Mouse (Mus musculus): ENCODE data around the gene Cox17.

The Cox17 gene

DNA sequence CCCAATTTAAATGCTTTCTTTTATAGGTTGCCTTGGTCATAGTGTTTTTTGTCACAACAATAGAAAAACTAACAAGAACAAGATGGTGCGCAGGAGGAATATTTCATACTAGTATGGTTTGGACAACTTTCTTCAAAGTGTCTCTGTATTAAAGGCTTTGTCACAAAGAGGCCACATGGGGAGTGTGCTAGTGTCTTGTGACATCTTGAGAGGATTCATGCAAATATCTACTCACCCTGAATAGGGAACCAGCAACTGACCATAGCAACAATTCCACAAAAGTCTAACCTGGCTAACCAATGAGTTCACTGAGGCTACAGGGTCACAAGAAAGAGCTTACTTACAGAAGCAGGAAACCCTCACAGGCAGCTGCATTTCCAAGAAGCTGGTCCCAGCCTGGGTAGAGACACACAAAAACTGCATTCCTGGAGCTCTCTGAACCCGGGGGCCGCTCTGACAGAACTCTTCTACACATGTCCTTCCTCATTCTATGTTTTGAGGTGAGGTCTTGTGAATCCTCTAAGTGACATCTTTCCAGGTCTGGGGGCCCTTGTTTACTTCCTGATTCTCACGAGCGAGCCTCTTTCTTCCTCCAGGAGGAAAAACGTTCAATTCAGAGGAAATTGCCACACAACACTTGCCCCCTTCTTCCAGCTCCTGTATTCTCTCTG lies 48.4 kb downstream of the Cox17 start:
- DNase-seq (ENCODE audit: low spot score): no peak

GRCm38 (mm10) chr16:38396155-38396554 lies 49.4 kb downstream of the Cox17 start:
- DNase-seq (ENCODE audit: low spot score): no peak

DNA sequence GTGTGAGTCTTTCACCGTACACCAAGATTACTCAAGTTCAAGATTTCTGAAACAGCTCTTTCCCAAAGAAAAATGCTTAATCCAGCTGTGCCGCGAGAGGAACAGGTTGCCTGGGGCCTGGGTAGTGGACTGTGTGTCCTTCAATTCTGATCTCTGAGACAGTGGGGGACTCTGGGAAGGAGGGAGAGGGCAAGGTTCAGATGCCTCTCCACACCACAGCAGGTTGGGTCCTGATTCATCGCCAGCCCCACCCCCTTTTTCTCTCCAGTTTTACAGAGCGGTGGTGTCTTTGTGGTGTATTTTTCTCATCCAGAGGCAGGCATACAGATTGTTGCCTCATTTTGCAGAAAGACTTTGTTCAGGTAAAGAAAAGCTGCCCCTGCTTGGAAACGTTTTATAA lies 51.5 kb downstream of the Cox17 start:
- DNase-seq (ENCODE audit: low spot score): no peak

- DNase-seq (ENCODE audit: low spot score): no peak
Observed at GRCm38 (mm10) chr16:38399076-38399475, 52.3 kb downstream of the Cox17 start.

- no peak for DNase-seq (ENCODE audit: low spot score)
Observed at GRCm38 (mm10) chr16:38399531-38400231, 52.9 kb downstream of the Cox17 start.

GRCm38 (mm10) chr16:38400311-38400960 lies 53.6 kb downstream of the Cox17 start:
- DNase-seq (ENCODE audit: low spot score): no peak

DNA sequence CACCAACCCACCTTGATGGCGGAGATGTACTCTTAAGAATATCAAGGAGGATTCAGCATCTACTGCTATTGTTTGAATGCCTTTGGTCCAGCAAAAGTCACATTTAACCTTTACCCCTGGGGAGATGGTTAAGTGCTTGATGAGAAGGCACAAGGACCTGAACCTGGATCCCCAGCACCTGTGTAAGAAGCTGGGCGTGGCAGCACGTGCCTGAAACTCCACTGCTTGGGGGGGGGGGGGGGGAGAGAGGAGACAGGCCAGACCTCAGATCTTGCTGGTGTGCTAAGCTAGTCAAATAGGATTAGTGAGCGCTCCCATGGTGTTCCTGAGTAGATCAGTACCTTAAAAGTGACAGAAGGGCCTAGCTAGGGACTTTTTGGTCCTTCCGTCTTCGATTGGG lies 54.7 kb downstream of the Cox17 start:
- no peak for DNase-seq (ENCODE audit: low spot score)

Measured in layer of hippocampus, adult 9-10 months (tissue).